Mouse (Mus musculus) 3T3-L1 (cell line): ENCODE data around the gene Ssb.
A peak's percentile ranks its signal among the peaks of the same experiment; 100 is the strongest.

Source experiments
- DNase-seq: peaks from one replicate; pipeline ENCODE4 v3.0.0-alpha.2; 2015; ENCODE audit warnings: low read depth, low spot score

Gene Ssb

DNA sequence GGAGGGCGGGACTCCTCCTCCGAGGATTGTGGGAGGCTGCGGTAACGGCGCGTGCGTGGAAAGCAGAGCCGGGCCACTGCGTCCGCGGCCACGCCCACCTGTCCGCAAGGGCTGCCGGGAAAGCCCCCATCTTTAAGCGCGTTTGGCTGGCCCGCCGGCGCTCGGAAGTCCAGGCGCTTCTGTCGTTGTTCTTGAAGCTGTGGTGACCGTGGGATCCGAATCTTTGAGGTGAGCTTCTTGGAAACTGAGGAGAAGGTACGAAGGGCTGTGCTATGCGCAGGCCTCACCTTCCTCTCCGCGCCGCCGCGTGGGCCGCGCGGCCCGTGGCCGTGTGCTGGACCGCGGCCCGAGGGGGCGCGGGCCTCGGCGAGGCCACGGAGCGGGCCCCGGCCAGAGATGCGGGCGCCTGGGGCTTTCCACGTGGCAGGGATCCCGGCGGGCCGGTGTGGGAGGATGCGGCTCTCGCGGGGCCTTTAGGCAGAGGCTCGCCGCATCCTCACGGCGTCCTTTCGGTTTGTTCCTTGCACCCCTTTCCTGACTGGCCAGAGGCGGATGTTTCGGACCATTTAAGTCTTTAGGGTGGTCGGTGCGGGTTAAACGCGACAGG lies at the start of gene Ssb:
Gene Ssb, plus strand, starts transcription at position 78 of the 607 bp plus-strand sequence.
- DNase-seq: peak; percentile 95

GRCm38 (mm10) chr2:69816575-69816974 lies 44.8 kb upstream of the Ssb start:
- no peak for DNase-seq

GRCm38 (mm10) chr2:69818350-69819085 lies 42.8 kb upstream of the Ssb start:
- DNase-seq: no peak

- no peak for DNase-seq
Observed at GRCm38 (mm10) chr2:69820201-69820600, 41.2 kb upstream of the Ssb start.

GRCm38 (mm10) chr2:69821711-69822110 lies 39.7 kb upstream of the Ssb start, which contains the start of gene Klhl23:
Klhl23 (plus strand) TSS chr2:69821944.
- no peak for DNase-seq

DNA sequence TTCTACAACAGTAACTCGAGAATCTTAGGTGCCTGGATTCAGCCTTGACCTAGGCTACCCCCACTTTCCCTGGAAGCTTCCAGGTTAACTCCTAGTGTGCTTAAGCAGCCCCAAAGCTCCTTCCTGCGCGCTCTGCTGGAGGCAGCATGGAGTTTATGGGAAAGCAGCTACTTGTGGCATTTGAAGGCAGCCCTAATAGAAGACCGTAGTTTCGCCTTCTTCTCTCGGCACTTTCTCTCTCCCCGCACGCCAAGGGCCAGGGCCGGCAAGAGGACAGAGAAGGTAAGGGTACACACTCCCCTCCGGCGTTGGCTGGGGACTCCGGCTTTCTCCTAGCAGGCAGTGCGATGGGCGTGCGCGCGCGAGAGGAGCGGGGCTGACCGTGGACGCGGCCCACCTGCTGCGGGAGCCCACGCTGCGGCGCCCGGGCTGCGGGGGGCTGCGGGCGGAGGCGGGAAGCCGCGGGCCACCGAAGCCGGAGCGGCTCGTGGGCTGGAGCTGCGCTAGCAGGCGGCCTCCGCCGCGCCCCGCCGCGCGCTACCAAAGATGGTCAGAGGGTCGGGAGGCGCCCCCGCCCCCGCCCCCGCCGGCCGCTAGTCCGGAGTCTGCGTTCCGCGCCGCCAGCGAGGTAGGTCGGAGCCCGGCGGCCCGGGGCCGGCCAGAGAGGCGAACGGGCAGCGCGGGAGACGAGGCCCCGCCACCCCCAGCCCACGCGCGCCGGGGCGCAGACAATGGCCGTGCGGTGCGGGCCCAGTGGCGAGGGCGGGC lies 38.8 kb upstream of the Ssb start:
- DNase-seq: peak; percentile 12

GRCm38 (mm10) chr2:69823129-69823677 lies 38.2 kb upstream of the Ssb start:
- peak; percentile 22 for DNase-seq

GRCm38 (mm10) chr2:69825898-69826297 lies 35.5 kb upstream of the Ssb start:
- DNase-seq: no peak

DNA sequence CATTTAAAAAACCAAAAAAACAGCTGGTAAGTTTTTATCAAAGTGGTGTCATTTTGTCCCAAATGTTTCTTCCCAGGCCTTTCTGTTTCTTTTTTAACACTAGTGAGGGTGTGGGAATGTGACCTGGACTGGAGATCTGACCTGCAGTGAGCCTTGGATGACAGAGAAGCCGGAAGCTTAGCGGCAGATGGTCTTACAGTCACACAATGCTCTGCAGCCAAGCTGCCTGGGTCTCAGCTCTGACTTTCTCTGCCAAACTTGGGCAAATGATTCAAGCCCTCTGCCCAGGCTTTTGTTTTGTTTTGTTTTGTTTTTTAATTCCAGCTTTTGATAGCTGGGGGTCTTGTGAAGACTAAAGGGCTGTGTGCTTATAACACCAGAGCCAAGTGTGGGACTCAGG lies 35.0 kb upstream of the Ssb start:
- no peak for DNase-seq

DNA sequence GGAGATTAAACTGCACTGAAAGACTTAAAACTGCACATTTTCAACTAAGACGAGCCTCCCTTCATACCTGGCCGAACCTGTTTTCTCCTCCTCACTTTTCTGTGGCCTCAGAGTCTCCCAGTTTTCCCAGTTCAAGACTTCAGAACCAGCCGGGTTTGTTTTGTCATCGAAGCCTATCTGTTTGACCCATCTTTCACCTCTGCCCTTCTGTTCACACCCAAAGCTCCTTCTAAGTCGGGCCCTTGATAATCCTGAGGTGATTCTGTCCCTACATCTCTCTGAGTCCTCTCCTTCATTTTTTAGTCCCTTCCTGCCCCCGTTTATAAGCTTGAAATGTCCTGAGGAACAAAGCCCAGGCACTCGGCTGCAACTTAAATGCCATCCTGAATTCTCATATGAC lies 33.3 kb upstream of the Ssb start:
- DNase-seq: no peak

GRCm38 (mm10) chr2:69829680-69830079 lies 31.7 kb upstream of the Ssb start:
- no peak for DNase-seq

DNA sequence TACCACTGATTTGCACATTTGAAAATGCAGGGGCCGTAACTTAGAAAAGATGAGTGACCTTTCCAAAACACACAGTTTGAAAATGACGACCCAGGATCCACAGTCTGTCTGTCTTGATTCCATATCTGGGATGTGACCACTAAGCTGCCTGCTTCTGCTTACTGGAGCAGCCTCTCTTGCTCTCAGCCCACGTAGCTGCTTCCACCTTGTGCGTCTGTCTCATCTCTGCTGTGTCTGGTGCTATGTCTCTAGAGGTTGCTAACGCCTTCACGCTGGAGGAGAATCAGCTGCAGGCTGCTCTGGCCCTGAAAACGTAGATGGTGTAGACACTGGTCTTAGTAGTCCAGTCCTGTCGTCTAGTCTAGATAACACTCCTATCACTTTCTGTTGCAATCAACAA lies 31.2 kb upstream of the Ssb start:
- no peak for DNase-seq

- DNase-seq: no peak
Observed at GRCm38 (mm10) chr2:69837244-69837967, 24.0 kb upstream of the Ssb start.

- no peak for DNase-seq
Observed at GRCm38 (mm10) chr2:69837996-69838395, 23.4 kb upstream of the Ssb start.

- peak; percentile 36 for DNase-seq
Observed at GRCm38 (mm10) chr2:69838707-69839106, 22.7 kb upstream of the Ssb start.

GRCm38 (mm10) chr2:69840261-69840660 lies 21.1 kb upstream of the Ssb start:
- DNase-seq: peak; percentile 84

- DNase-seq: no peak
Observed at GRCm38 (mm10) chr2:69849215-69849614, 12.1 kb upstream of the Ssb start.

DNA sequence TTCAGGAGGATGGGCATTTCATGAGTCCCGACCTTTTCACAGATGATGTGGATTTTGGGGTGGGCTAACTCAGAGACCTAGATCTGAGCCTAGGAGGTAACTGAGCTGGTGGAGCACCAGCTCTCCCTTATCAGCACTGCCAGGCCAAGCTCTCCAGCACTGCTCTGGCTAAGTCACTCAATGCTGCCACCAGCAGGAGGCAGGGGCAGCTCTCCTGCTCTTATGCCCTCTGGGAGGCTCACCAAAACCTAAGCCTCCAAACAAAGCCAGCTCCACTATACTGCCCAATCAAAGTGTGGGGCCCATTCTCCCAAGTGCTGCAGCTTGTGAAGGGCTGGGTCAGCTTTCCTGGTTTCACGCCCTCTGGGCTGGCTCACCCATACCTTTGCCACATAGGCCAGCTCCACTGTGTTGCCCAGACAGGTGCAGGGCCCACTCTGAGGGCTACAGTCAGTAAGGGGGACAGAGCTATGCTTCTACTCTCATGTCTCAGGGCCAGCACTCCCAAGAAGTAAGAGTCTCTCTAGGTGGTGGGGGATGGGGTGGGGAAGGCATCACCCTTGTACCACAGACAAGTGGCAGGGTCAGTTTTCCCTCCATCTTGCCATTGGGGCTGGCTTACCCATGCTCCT lies 9.8 kb upstream of the Ssb start:
- no peak for DNase-seq

DNA sequence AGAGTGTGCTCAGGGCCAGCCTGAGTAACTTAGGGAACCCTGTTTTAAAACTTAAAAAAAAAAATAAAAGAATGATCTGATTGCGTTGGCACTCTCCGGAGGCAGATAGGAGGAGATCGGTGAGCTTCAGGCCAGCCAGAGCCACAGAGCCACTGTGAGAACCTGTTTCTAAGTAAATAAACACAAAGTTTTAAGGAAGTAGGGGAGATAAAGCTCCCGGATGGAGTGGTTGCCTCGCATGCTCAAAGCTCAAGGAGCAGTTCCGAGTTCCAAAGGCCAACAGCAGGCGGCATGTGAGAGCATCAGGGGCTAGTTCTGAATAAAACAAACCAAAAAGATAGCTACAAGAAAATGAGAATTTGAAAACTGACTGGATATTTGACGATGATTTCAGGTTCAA lies 5.0 kb upstream of the Ssb start:
- no peak for DNase-seq

DNA sequence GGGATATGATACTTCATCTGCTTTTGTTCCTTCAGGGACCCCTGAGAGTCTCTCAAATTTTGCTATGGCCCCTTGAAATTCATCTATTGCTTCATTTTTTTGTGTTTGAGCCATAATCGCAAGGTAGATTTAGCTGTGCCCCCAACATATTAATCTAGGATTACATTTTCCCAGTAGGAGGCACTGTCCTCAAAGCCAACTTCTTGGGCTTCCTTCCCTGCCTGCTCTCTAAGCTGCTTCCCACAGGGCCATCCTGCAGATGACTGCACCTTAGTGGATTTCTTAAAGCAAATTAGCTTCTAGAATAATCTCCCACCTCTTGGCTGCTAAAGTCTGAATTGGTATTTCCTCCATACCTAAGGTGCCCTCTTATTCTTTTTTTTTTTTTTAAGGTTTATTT lies 3.5 kb upstream of the Ssb start:
- peak; percentile 56 for DNase-seq

DNA sequence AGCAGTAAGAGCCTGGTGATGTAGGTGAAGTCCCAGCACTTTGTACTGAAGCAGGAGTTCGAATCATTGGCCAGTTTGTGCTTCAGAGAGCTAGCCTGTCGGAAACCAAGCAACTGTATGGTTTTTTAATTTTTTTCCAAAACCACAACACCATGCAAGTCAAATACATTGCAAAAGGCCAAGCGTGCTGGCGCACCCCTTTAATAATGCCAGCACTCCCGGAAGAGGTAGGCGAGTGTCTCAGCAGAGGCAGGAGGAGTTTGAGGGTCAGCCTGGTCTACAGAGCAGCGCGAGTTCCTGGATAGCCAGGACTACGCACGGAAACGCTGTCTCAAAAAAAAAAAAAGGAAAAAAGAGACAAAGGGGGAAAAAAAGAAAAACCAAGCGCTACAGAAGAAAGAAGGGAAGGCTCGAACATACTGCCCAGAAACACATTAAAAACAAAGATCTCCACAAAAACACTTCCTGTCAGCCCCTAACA lies 350 bp upstream of the Ssb start:
- peak; percentile 61 for DNase-seq
